Mouse (Mus musculus): ENCODE measurements at regions not wholly inside any gene's neighbourhood (a gene's known extent, or its start where the extent isn't known, plus 50 kb on each side); places are given as distances from the start of the nearest gene placed in this dataset.

GRCm38 (mm10) chr13:107899600-107900229 is 144.5 kb upstream of the Smim15 start:
- Histone ChIP-seq H3K9ac (replicated peaks; ENCODE audit: low read depth, low read length) (no peak overlapping the region), H3K9me3 (ENCODE audit: control insufficient read depth, low read depth, low read length) (no peaks in the 10 kb centered on the region), H3K4me2 (replicated peaks; ENCODE audit: low read depth, low read length) (no peak overlapping the region), H3K27me3 (ENCODE audit: control insufficient read depth, insufficient read depth, low read length) (no peaks in the 10 kb centered on the region), H3K36me3 (ENCODE audit: control insufficient read depth, insufficient read depth, low read length) (no peaks in the 10 kb centered on the region), H3K4me3 (ENCODE audit: low read depth, low read length) (no peak overlapping the region), H3K4me1 (ENCODE audit: control insufficient read depth, insufficient read depth, low read length) (no peaks in the 10 kb centered on the region), H3K27ac (ENCODE audit: low read length) (0 out of 2 replicates have a peak overlapping the region, but pooled peaks have one; percentile 30)
- no peak for ATAC-seq (ENCODE audit: insufficient number of reproducible peaks, insufficient read depth, low FRiP score, low read depth)
- 61% methylated on average over 8 of the region's 8 CpGs for WGBS

GRCm38 (mm10) chr13:107897646-107898045 is 146.6 kb upstream of the Smim15 start:
- no peaks in the 10 kb centered on the region for H3K27me3 ChIP-seq (ENCODE audit: control insufficient read depth, insufficient read depth, low read length)
- no peak overlapping the region for H3K4me3 ChIP-seq (ENCODE audit: low read depth, low read length)
- H3K9me3 ChIP-seq (ENCODE audit: control insufficient read depth, low read depth, low read length) = no peaks in the 10 kb centered on the region
- H3K4me1 ChIP-seq (ENCODE audit: control insufficient read depth, insufficient read depth, low read length) = peaks cover under 1% of the 10 kb centered on the region; the same call in 1 of the 2 replicates
- no peak overlapping the region for H3K9ac ChIP-seq (replicated peaks; ENCODE audit: low read depth, low read length)
- WGBS = 48% methylated on average over 1 of the region's 1 CpGs
- H3K36me3 ChIP-seq (ENCODE audit: control insufficient read depth, insufficient read depth, low read length) = no peaks in the 10 kb centered on the region
- no peak for ATAC-seq (ENCODE audit: insufficient number of reproducible peaks, insufficient read depth, low FRiP score, low read depth)
- H3K4me2 ChIP-seq (replicated peaks; ENCODE audit: low read depth, low read length) = no peak overlapping the region
- H3K27ac ChIP-seq (ENCODE audit: low read length) = no peak overlapping the region

GRCm38 (mm10) chr13:107897184-107897583 is 147.1 kb upstream of the Smim15 start:
- Histone ChIP-seq H3K4me2 (replicated peaks; ENCODE audit: low read depth, low read length) (no peak overlapping the region), H3K4me1 (ENCODE audit: control insufficient read depth, insufficient read depth, low read length) (peaks cover 5% of the 10 kb centered on the region; the same call in 1 of the 2 replicates), H3K9ac (replicated peaks; ENCODE audit: low read depth, low read length) (no peak overlapping the region), H3K4me3 (ENCODE audit: low read depth, low read length) (no peak overlapping the region), H3K27ac (ENCODE audit: low read length) (no peak overlapping the region), H3K27me3 (ENCODE audit: control insufficient read depth, insufficient read depth, low read length) (no peaks in the 10 kb centered on the region), H3K9me3 (ENCODE audit: control insufficient read depth, low read depth, low read length) (no peaks in the 10 kb centered on the region), H3K36me3 (ENCODE audit: control insufficient read depth, insufficient read depth, low read length) (no peaks in the 10 kb centered on the region)
- WGBS = 73% methylated on average over 3 of the region's 3 CpGs
- ATAC-seq (ENCODE audit: insufficient number of reproducible peaks, insufficient read depth, low FRiP score, low read depth) = no peak

- Histone ChIP-seq H3K4me3 (ENCODE audit: low read depth, low read length) (no peak overlapping the region), H3K9ac (replicated peaks; ENCODE audit: low read depth, low read length) (no peak overlapping the region), H3K9me3 (ENCODE audit: control insufficient read depth, low read depth, low read length) (no peaks in the 10 kb centered on the region), H3K27me3 (ENCODE audit: control insufficient read depth, insufficient read depth, low read length) (no peaks in the 10 kb centered on the region), H3K36me3 (ENCODE audit: control insufficient read depth, insufficient read depth, low read length) (no peaks in the 10 kb centered on the region), H3K27ac (ENCODE audit: low read length) (no peak overlapping the region), H3K4me1 (ENCODE audit: control insufficient read depth, insufficient read depth, low read length) (peaks cover 9% of the 10 kb centered on the region; the same call in 1 of the 2 replicates), H3K4me2 (replicated peaks; ENCODE audit: low read depth, low read length) (no peak overlapping the region)
- WGBS = 91% methylated on average over 8 of the region's 8 CpGs
- no peak for ATAC-seq (ENCODE audit: insufficient number of reproducible peaks, insufficient read depth, low FRiP score, low read depth)
Measured at GRCm38 (mm10) chr13:107893581-107894183, 150.6 kb upstream of the Smim15 start.

- H3K4me1 ChIP-seq (ENCODE audit: control insufficient read depth, insufficient read depth, low read length) = peaks cover 9% of the 10 kb centered on the region; the same call in 1 of the 2 replicates
- ATAC-seq (ENCODE audit: insufficient number of reproducible peaks, insufficient read depth, low FRiP score, low read depth) = no peak
- H3K36me3 ChIP-seq (ENCODE audit: control insufficient read depth, insufficient read depth, low read length) = no peaks in the 10 kb centered on the region
- H3K27me3 ChIP-seq (ENCODE audit: control insufficient read depth, insufficient read depth, low read length) = no peaks in the 10 kb centered on the region
- H3K4me2 ChIP-seq (replicated peaks; ENCODE audit: low read depth, low read length) = no peak overlapping the region
- H3K9me3 ChIP-seq (ENCODE audit: control insufficient read depth, low read depth, low read length) = no peaks in the 10 kb centered on the region
- H3K9ac ChIP-seq (replicated peaks; ENCODE audit: low read depth, low read length) = no peak overlapping the region
- 84% methylated on average over 4 of the region's 4 CpGs for WGBS
- no peak overlapping the region for H3K4me3 ChIP-seq (ENCODE audit: low read depth, low read length)
- H3K27ac ChIP-seq (ENCODE audit: low read length) = no peak overlapping the region
Measured at GRCm38 (mm10) chr13:107893081-107893480, 151.2 kb upstream of the Smim15 start.

- Histone ChIP-seq H3K4me1 (ENCODE audit: control insufficient read depth, insufficient read depth, low read length) (peaks cover 17% of the 10 kb centered on the region), H3K27me3 (ENCODE audit: control insufficient read depth, insufficient read depth, low read length) (no peaks in the 10 kb centered on the region), H3K4me2 (replicated peaks; ENCODE audit: low read depth, low read length) (peak overlapping the region; percentile 82), H3K27ac (ENCODE audit: low read length) (no peak overlapping the region), H3K36me3 (ENCODE audit: control insufficient read depth, insufficient read depth, low read length) (no peaks in the 10 kb centered on the region), H3K4me3 (ENCODE audit: low read depth, low read length) (peak overlapping the region; percentile 92), H3K9me3 (ENCODE audit: control insufficient read depth, low read depth, low read length) (no peaks in the 10 kb centered on the region), H3K9ac (replicated peaks; ENCODE audit: low read depth, low read length) (peak overlapping the region; percentile 87)
- no peak for ATAC-seq (ENCODE audit: insufficient number of reproducible peaks, insufficient read depth, low FRiP score, low read depth)
- WGBS = 8% methylated on average over 11 of the region's 11 CpGs
Measured at GRCm38 (mm10) chr13:107891946-107892345, 152.3 kb upstream of the Smim15 start.

GRCm38 (mm10) chr13:107890866-107891821 is 153.1 kb upstream of the Smim15 start:
- peak; percentile 3; the same call in 1 of the 2 replicates for ATAC-seq (ENCODE audit: insufficient number of reproducible peaks, insufficient read depth, low FRiP score, low read depth)
- Histone ChIP-seq H3K4me3 (ENCODE audit: low read depth, low read length) (peak overlapping the region; percentile 92), H3K36me3 (ENCODE audit: control insufficient read depth, insufficient read depth, low read length) (no peaks in the 10 kb centered on the region), H3K9me3 (ENCODE audit: control insufficient read depth, low read depth, low read length) (no peaks in the 10 kb centered on the region), H3K4me1 (ENCODE audit: control insufficient read depth, insufficient read depth, low read length) (peaks cover 18% of the 10 kb centered on the region), H3K4me2 (replicated peaks; ENCODE audit: low read depth, low read length) (peak overlapping the region; percentile 82), H3K9ac (replicated peaks; ENCODE audit: low read depth, low read length) (peak overlapping the region; percentile 87), H3K27me3 (ENCODE audit: control insufficient read depth, insufficient read depth, low read length) (no peaks in the 10 kb centered on the region), H3K27ac (ENCODE audit: low read length) (peak overlapping the region; percentile 99)
- WGBS = under 1% methylated on average over 83 of the region's 95 CpGs

Measured in stomach, embryonic 14.5 days (tissue).